Mouse (Mus musculus): ENCODE measurements around the gene Rnls. TPM values are rescaled to one million over a fixed set of nuclear protein-coding genes. Genes with fewer than 3 reads are reported as not detected.

The Rnls gene
- polyA plus RNA-seq, 1 experiment from 2014 or later = 6.8 TPM

Small RNA genes lying within 50 kb of the gene (microRNA-seq; reads per million reads assigned to microRNA genes)
- 2.5 reads per million, percentile 8 among the genes with 10 or more reads in this experiment for gene Mir3970

Other genes with a start within 250 kb of the Rnls start
- gene Lipo4, start 125.5 kb upstream of the Rnls start, polyA plus RNA-seq (2014; fragmentation: Nextera tagmentation; extraction: Ambion mirVana) = not detected in 2 replicates
- gene Gm8978, start 233.0 kb upstream of the Rnls start, polyA plus RNA-seq (2014; fragmentation: Nextera tagmentation; extraction: Ambion mirVana) = not detected in 2 replicates